Mouse (Mus musculus): ENCODE results near the gene Mettl17. TPM values are rescaled to one million over a fixed set of nuclear protein-coding genes. Genes with fewer than 3 reads are reported as not detected.

The Mettl17 gene
- polyA plus RNA-seq, 1 experiment from 2014 or later = 32.4 TPM

DNA sequence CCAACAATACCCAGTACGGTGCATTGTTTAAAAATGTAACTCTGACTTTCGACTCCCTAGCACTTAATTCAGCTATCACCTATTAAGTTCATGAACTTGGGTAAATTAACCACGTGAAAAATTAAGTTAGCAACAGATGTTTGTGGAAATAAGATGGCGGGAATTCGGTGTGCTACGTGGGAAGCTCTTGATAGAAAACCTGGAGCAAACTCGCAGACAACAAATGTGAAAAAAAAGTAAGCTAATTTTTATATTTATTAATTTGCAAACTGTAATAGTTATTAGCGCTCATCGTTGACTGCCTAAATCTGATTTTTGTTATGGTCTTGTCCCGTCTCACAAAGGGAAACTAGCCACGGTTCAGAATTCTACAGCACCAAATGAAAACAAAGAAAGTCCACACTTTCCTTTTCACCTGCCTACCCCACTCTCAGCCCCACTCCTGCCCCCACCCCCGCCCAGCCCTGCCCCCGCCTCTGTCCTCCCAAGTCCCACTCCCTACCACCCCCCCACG, 554 bp upstream of the Mettl17 start:
- peak overlapping the region; percentile 55; the same call in 1 of the 2 replicates for H3K27ac ChIP-seq (ENCODE audit: low read depth)
- no peaks in the 10 kb centered on the region for H3K27me3 ChIP-seq (ENCODE audit: insufficient read depth, low read length)
- no peaks in the 10 kb centered on the region; the same call in 1 of the 2 replicates for H3K4me1 ChIP-seq (ENCODE audit: insufficient read depth)
- H3K4me3 ChIP-seq (ENCODE audit: low read depth, low read length) = peak overlapping the region; percentile 67
- WGBS = under 1% methylated on average over 14 of the region's 14 CpGs
- ATAC-seq (ENCODE audit: insufficient read depth) (peak; percentile 47), DNase-seq (peak; percentile 71)
- peak overlapping the region; percentile 40 for H3K9ac ChIP-seq
- TF ChIP-seq CTCF (IDR thresholded peaks at IDR 0.05; ENCODE audit: low read depth) = no peak
- H3K36me3 ChIP-seq (ENCODE audit: insufficient read depth) = peaks cover 25% of the 10 kb centered on the region
- no peaks in the 10 kb centered on the region for H3K9me3 ChIP-seq (ENCODE audit: low read depth, low read length)
- H3K4me2 ChIP-seq = peak overlapping the region; percentile 79

DNA sequence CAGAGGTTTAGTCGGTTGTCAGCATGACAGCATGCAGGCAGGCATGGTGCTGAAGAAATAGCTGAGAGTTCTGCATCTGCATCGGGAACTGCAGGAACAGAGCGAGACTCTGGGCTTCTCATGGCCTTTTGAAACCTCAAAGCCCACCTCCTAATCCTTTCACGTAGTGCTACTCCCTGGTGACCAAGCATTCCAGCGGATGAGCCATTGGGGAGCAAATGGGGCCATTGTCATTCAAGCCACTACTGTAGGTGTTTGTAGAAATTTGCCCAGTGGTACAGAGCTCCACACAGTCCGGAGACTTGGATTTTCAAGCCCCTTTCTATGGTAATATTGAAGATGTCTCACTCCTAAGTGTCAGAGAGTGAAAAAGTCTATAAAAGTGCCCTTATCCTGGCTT, 1.4 kb downstream of the Mettl17 start:
- Histone ChIP-seq H3K36me3 (ENCODE audit: insufficient read depth) (peaks cover 44% of the 10 kb centered on the region), H3K4me2 (peak overlapping the region; percentile 79), H3K4me1 (ENCODE audit: insufficient read depth) (no peaks in the 10 kb centered on the region; the same call in 1 of the 2 replicates), H3K9me3 (ENCODE audit: low read depth, low read length) (no peaks in the 10 kb centered on the region), H3K27ac (ENCODE audit: low read depth) (no peak overlapping the region), H3K27me3 (ENCODE audit: insufficient read depth, low read length) (no peaks in the 10 kb centered on the region), H3K9ac (no peak overlapping the region), H3K4me3 (ENCODE audit: low read depth, low read length) (peak overlapping the region; percentile 67; the same call in 1 of the 2 replicates)
- ATAC-seq (ENCODE audit: insufficient read depth) (no peak), DNase-seq (no peak)
- WGBS = 62% methylated on average over 6 of the region's 6 CpGs
- no peak for TF ChIP-seq CTCF (IDR thresholded peaks at IDR 0.05; ENCODE audit: low read depth)

DNA sequence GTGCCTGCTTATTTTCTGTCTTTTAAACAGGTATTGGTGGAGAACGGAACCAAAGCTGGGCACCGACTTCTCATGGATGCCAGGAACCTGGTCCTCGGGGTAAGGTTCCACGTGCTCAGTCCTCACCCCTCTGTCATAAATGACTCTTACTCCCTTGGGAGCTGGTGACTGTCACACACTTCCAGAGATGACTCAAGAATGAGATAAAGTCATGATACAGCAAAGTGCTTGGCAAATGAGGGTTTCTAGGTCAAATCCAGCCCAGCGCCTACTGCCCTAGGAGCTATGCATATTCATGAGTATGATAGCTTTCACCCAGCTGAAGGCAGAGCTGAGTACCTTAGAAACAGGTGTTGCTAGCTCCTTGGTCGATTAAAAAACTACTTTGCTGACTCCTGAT, 5.2 kb downstream of the Mettl17 start:
- TF ChIP-seq CTCF (IDR thresholded peaks at IDR 0.05; ENCODE audit: low read depth) = no peak
- H3K36me3 ChIP-seq (ENCODE audit: insufficient read depth) = peaks cover 59% of the 10 kb centered on the region
- no peak overlapping the region for H3K27ac ChIP-seq (ENCODE audit: low read depth)
- DNase-seq (no peak), ATAC-seq (ENCODE audit: insufficient read depth) (no peak)
- no peak overlapping the region for H3K9ac ChIP-seq
- no peaks in the 10 kb centered on the region for H3K9me3 ChIP-seq (ENCODE audit: low read depth, low read length)
- H3K4me2 ChIP-seq = no peak overlapping the region
- no peak overlapping the region for H3K4me3 ChIP-seq (ENCODE audit: low read depth, low read length)
- no peaks in the 10 kb centered on the region for H3K27me3 ChIP-seq (ENCODE audit: insufficient read depth, low read length)
- 91% methylated on average over 6 of the region's 6 CpGs for WGBS
- no peaks in the 10 kb centered on the region; the same call in 1 of the 2 replicates for H3K4me1 ChIP-seq (ENCODE audit: insufficient read depth)

DNA sequence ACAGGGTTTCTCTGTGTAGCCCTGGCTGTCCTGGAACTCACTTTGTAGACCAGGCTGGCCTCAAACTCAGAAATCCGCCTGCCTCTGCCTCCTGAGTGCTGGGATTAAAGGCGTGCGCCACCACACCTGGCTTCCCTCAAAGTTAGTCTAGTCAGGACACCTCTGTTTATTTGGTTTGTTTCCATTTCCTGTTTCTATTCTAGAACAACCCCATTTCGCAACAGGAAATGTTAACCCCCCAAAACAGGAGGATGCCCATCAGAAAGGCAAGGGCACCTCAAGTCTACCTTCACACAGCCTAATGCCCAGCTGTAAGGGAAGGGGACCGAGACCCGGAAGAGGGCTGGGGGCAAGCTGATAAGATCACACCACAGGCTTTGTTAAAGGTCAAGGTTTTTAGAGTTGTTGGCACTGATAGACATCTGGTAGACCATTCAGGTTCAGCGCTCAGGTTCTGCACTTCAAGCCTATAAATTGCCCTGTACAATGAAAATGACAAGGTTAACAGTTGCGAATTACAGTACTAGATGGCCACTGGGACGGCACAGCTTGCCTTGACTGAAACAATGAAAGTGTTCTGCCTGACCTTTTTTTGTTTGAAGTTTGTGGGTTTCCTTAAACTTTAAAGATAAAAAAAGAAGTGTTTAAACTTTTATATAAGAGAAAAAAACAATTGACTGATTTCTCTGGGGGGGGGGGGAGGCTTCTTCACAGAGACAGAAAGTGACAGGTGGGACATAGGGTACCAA, 7.7 kb downstream of the Mettl17 start, which contains the start of gene Slc39a2:
Gene Slc39a2 (plus strand): TSS at position 699 of the 749 bp plus-strand sequence.
- ATAC-seq (ENCODE audit: insufficient read depth) (no peak), DNase-seq (no peak)
- no peaks in the 10 kb centered on the region for H3K27me3 ChIP-seq (ENCODE audit: insufficient read depth, low read length)
- no peaks in the 10 kb centered on the region; the same call in 1 of the 2 replicates for H3K4me1 ChIP-seq (ENCODE audit: insufficient read depth)
- H3K4me2 ChIP-seq = no peak within 1 kb of the TSS
- 83% methylated on average over 9 of the region's 9 CpGs for WGBS
- H3K36me3 ChIP-seq (ENCODE audit: insufficient read depth) = peaks cover 49% of the 10 kb centered on the region
- peak within 1 kb of the TSS; percentile 42; the same call in 1 of the 2 replicates for H3K27ac ChIP-seq (ENCODE audit: low read depth)
- H3K9ac ChIP-seq = no peak within 1 kb of the TSS
- no peak within 1 kb of the TSS for H3K4me3 ChIP-seq (ENCODE audit: low read depth, low read length)
- H3K9me3 ChIP-seq (ENCODE audit: low read depth, low read length) = no peaks in the 10 kb centered on the region
- TF ChIP-seq CTCF (IDR thresholded peaks at IDR 0.05; ENCODE audit: low read depth) = no peak

DNA sequence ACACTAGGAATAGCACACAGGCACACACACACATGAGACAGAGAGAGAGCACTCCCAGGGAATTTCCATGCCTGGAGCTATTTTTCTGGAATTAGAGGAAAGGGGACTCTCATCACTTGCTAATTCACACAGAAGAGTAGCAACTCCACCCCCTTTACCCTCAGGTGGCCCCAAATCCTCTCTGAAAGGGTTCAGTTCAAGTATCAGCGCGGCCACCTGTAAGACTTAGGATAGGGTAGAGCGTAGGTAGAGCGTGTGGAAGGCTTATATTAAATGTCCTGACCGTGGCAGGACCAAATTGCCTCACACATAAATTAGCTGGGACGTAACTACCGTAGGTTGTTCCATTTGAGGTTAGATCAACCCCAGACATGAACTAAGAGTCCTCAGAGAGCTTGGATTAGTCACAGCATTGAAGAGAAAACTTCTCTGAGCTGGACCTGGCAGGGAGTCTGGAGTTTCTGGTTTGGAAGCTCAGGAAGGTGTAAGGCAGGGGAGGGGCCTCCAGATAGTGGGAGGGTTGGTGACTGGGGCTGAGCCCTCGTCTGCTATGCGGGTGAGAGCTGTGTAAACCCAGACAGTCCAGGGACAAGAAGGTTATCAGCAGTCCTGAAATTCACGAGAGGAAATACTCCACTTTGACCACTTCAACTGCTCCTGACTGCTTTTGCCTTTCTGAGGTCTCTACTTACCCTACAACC, 8.6 kb downstream of the Mettl17 start:
- Histone ChIP-seq H3K4me3 (ENCODE audit: low read depth, low read length) (no peak overlapping the region), H3K27me3 (ENCODE audit: insufficient read depth, low read length) (no peaks in the 10 kb centered on the region), H3K36me3 (ENCODE audit: insufficient read depth) (peaks cover 42% of the 10 kb centered on the region), H3K4me2 (no peak overlapping the region), H3K9me3 (ENCODE audit: low read depth, low read length) (no peaks in the 10 kb centered on the region), H3K27ac (ENCODE audit: low read depth) (peak overlapping the region; percentile 42; the same call in 1 of the 2 replicates), H3K4me1 (ENCODE audit: insufficient read depth) (no peaks in the 10 kb centered on the region; the same call in 1 of the 2 replicates), H3K9ac (no peak overlapping the region)
- ATAC-seq (ENCODE audit: insufficient read depth) (peak; percentile 84), DNase-seq (peak; percentile 38)
- TF ChIP-seq CTCF (IDR thresholded peaks at IDR 0.05; ENCODE audit: low read depth) = no peak
- WGBS = 21% methylated on average over 10 of the region's 10 CpGs

DNA sequence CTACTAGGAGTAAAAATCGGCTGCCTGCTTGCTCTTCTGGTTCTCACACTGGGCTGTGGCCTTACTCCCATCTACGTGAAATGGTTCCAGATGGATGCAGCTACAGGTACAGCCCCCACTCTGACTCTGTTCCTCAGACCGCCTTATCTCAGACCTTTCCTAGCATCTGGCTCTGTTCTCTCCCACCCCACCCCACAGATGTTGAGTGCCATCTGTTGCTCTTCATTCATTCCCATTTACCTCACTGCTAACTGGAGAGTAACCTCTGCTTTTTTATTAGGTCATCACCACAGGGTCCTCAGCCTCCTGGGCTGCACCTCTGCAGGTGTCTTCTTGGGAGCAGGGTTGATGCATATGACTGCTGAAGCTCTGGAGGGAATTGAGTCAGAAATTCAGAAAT, 9.2 kb downstream of the Mettl17 start:
- peaks cover 37% of the 10 kb centered on the region for H3K36me3 ChIP-seq (ENCODE audit: insufficient read depth)
- no peak for TF ChIP-seq CTCF (IDR thresholded peaks at IDR 0.05; ENCODE audit: low read depth)
- H3K4me1 ChIP-seq (ENCODE audit: insufficient read depth) = no peaks in the 10 kb centered on the region; the same call in 1 of the 2 replicates
- ATAC-seq (ENCODE audit: insufficient read depth) = 0 out of 2 replicates have a peak, but pooled peaks have one; percentile 35
- no peak overlapping the region for H3K4me2 ChIP-seq
- H3K9ac ChIP-seq = no peak overlapping the region
- no peaks in the 10 kb centered on the region for H3K9me3 ChIP-seq (ENCODE audit: low read depth, low read length)
- DNase-seq = no peak
- H3K4me3 ChIP-seq (ENCODE audit: low read depth, low read length) = no peak overlapping the region
- 41% methylated on average over 3 of the region's 3 CpGs for WGBS
- peak overlapping the region; percentile 42; the same call in 1 of the 2 replicates for H3K27ac ChIP-seq (ENCODE audit: low read depth)
- H3K27me3 ChIP-seq (ENCODE audit: insufficient read depth, low read length) = no peaks in the 10 kb centered on the region

DNA sequence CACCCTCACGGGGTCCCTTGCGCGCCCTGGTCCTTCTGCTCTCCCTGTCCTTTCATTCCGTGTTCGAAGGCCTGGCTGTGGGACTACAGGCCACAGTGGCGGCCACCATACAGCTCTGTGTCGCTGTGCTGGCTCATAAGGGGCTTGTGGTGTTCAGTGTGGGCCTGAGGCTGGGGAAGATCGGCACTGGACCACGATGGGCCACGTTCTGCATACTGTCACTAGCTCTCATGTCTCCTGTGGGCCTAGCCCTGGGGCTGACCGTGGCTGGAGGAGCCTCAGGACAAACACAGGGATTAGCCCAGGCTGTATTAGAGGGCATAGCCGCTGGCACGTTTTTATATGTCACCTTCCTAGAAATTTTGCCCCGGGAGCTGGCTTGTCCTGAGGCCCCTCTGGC, 10.4 kb downstream of the Mettl17 start:
- TF ChIP-seq CTCF (IDR thresholded peaks at IDR 0.05; ENCODE audit: low read depth) = no peak
- no peaks in the 10 kb centered on the region for H3K27me3 ChIP-seq (ENCODE audit: insufficient read depth, low read length)
- no peak for ATAC-seq (ENCODE audit: insufficient read depth)
- H3K4me2 ChIP-seq = no peak overlapping the region
- peaks cover 24% of the 10 kb centered on the region for H3K36me3 ChIP-seq (ENCODE audit: insufficient read depth)
- no peaks in the 10 kb centered on the region; the same call in 1 of the 2 replicates for H3K4me1 ChIP-seq (ENCODE audit: insufficient read depth)
- H3K9me3 ChIP-seq (ENCODE audit: low read depth, low read length) = no peaks in the 10 kb centered on the region
- DNase-seq = no peak
- WGBS = 80% methylated on average over 14 of the region's 14 CpGs
- H3K27ac ChIP-seq (ENCODE audit: low read depth) = no peak overlapping the region
- H3K4me3 ChIP-seq (ENCODE audit: low read depth, low read length) = no peak overlapping the region
- H3K9ac ChIP-seq = no peak overlapping the region

Measured in lung, embryonic 14.5 days (tissue).